Mouse (Mus musculus): ENCODE data around the gene Mrpl20.

GRCm38 (mm10) chr4:155802075-155802474 lies 603 bp upstream of the Mrpl20 start:
- no peak for TF ChIP-seq CTCF (IDR thresholded peaks at IDR 0.05; ENCODE audit: control insufficient read depth, insufficient read depth, insufficient read length)
- no peak for TF ChIP-seq MAX (IDR thresholded peaks at IDR 0.05)
- no peak for TF ChIP-seq USF1 (IDR thresholded peaks at IDR 0.05; ENCODE audit: low read depth)
- no peak for TF ChIP-seq MYOG (IDR thresholded peaks at IDR 0.05; ENCODE audit: control insufficient read depth, extremely low read depth, insufficient read length)
- no peak for TF ChIP-seq CEBPB (IDR thresholded peaks at IDR 0.05; ENCODE audit: low read depth)
- TF ChIP-seq MYOD1 (IDR thresholded peaks at IDR 0.05; ENCODE audit: control insufficient read depth, insufficient read length, low read depth) = no peak

All from C2C12 (cell line).